In genomic region chr1:39733876-39734275, GRCm38 (mm10) we compare ENCODE assay signal across 10 mouse cellular contexts. TPM values are rescaled to one million over a fixed set of nuclear protein-coding genes. Genes with fewer than 3 reads are reported as not detected.
A peak's percentile ranks its signal among the peaks of the same experiment; 100 is the strongest.
DNase-seq lines count a peak whose midpoint lies in the region; ATAC-seq and TF ChIP-seq lines count a peak whose summit lies in the region.
"Had no signal": no experiment of that assay in that cellular context is flagged by ENCODE, and none has a peak within 500 bp of the region (broad histone marks: within the 10 kb centered on the region; RNA-seq: fewer than 3 reads in every experiment).

No protein-coding gene starts in this region.

- H3K9ac ChIP-seq in embryonic facial prominence, embryonic 12.5 days, result no peak overlapping the region
- H3K9ac ChIP-seq in lung, postnatal 0 days (replicated peaks; ENCODE audit: low read depth), result no peak overlapping the region

- H3K36me3 ChIP-seq in embryonic facial prominence, embryonic 12.5 days, result no peaks in the 10 kb centered on the region
- H3K36me3 ChIP-seq in embryonic facial prominence, embryonic 10.5 days (replicated peaks), result no peaks in the 10 kb centered on the region
- no peaks in the 10 kb centered on the region for H3K36me3 ChIP-seq in kidney, adult 2 months (ENCODE audit: control insufficient read depth, insufficient read depth, low read length)
- no peaks in the 10 kb centered on the region for H3K36me3 ChIP-seq in lung, postnatal 0 days (ENCODE audit: insufficient read depth, low read length)
- H3K36me3 ChIP-seq in megakaryocyte, embryonic 14.5 days (replicated peaks; ENCODE audit: low read length), result peaks cover 2% of the 10 kb centered on the region

- no peak overlapping the region for H3K4me3 ChIP-seq in embryonic facial prominence, embryonic 12.5 days
- H3K4me3 ChIP-seq in embryonic facial prominence, embryonic 10.5 days, result no peak overlapping the region
- H3K4me3 ChIP-seq in kidney, adult 2 months (ENCODE audit: insufficient read depth, low read depth, low read length), result no peak overlapping the region
- H3K4me3 ChIP-seq in lung, postnatal 0 days (ENCODE audit: low read depth, low read length), result no peak overlapping the region
- H3K4me3 ChIP-seq in megakaryocyte, embryonic 14.5 days (replicated peaks), result peak overlapping the region; percentile 88

- ATAC-seq in embryonic facial prominence, embryonic 12.5 days (ENCODE audit: insufficient number of reproducible peaks, insufficient read depth, low FRiP score, low TSS enrichment), result peak; percentile 57; the same call in 1 of the 2 replicates
- no peak for ATAC-seq in lung, postnatal 0 days

- H3K9me3 ChIP-seq in embryonic facial prominence, embryonic 12.5 days, result no peaks in the 10 kb centered on the region
- peaks cover 5% of the 10 kb centered on the region; the same call in 1 of the 2 replicates for H3K9me3 ChIP-seq in embryonic facial prominence, embryonic 10.5 days
- no peaks in the 10 kb centered on the region for H3K9me3 ChIP-seq in lung, postnatal 0 days (ENCODE audit: low read length)
- peaks cover 27% of the 10 kb centered on the region for H3K9me3 ChIP-seq in megakaryocyte, embryonic 14.5 days

- no peak for DNase-seq in embryonic facial prominence, embryonic 10.5 days (ENCODE audit: low spot score)
- no peak for DNase-seq in kidney, adult 2 months
- DNase-seq in kidney, postnatal 36 days, result no peak
- peak; percentile 16 for DNase-seq in lung, postnatal 0 days (ENCODE audit: low spot score)
- DNase-seq in lung, postnatal 4 days, result no peak
- no peak for DNase-seq in cerebellum, adult 9-10 months
- DNase-seq: adrenal gland, adult 8-10 months; layer of hippocampus, adult 9-11 months had no signal

- no peak overlapping the region for H3K4me2 ChIP-seq in embryonic facial prominence, embryonic 12.5 days (replicated peaks)
- no peak overlapping the region for H3K4me2 ChIP-seq in lung, postnatal 0 days (replicated peaks; ENCODE audit: low read depth, low read length)

- TF ChIP-seq POLR2A in kidney, adult 2 months (IDR thresholded peaks at IDR 0.05; ENCODE audit: low read depth, low read length), result no peak

- no peaks in the 10 kb centered on the region for H3K27me3 ChIP-seq in embryonic facial prominence, embryonic 12.5 days
- peaks cover 13% of the 10 kb centered on the region for H3K27me3 ChIP-seq in embryonic facial prominence, embryonic 10.5 days (replicated peaks; ENCODE audit: low read depth, poor library complexity, severe bottlenecking)
- H3K27me3 ChIP-seq in kidney, adult 2 months (replicated peaks; ENCODE audit: control insufficient read depth, insufficient read depth, low read length), result no peaks in the 10 kb centered on the region
- no peaks in the 10 kb centered on the region for H3K27me3 ChIP-seq in lung, postnatal 0 days (replicated peaks; ENCODE audit: insufficient read depth, low read length)
- peaks cover 53% of the 10 kb centered on the region for H3K27me3 ChIP-seq in megakaryocyte, embryonic 14.5 days (replicated peaks)

- peak overlapping the region; percentile 4 for H3K27ac ChIP-seq in embryonic facial prominence, embryonic 12.5 days
- H3K27ac ChIP-seq in embryonic facial prominence, embryonic 10.5 days (replicated peaks), result no peak overlapping the region
- peak overlapping the region; percentile 70 for H3K27ac ChIP-seq in kidney, adult 2 months (ENCODE audit: insufficient read depth, low read depth, low read length)
- peak overlapping the region; percentile 51 for H3K27ac ChIP-seq in lung, postnatal 0 days (ENCODE audit: low read length)

- WGBS in embryonic facial prominence, embryonic 12.5 days, result 85% methylated on average over 10 of the region's 10 CpGs
- WGBS in embryonic facial prominence, embryonic 10.5 days, result 92% methylated on average over 10 of the region's 10 CpGs
- 81% methylated on average over 10 of the region's 10 CpGs for WGBS in kidney, adult 2 months
- WGBS in lung, postnatal 0 days, result 70% methylated on average over 10 of the region's 10 CpGs

- no peak for TF ChIP-seq EP300 in lung, postnatal 0 days (IDR thresholded peaks at IDR 0.05)

- H3K4me1 ChIP-seq in embryonic facial prominence, embryonic 12.5 days, result peaks cover 24% of the 10 kb centered on the region
- peaks cover 52% of the 10 kb centered on the region for H3K4me1 ChIP-seq in embryonic facial prominence, embryonic 10.5 days
- H3K4me1 ChIP-seq in kidney, adult 2 months (ENCODE audit: control insufficient read depth, insufficient read depth, low read length), result 0 out of 2 replicates have a peak, but pooled peaks cover 6% of the 10 kb centered on the region
- peaks cover 10% of the 10 kb centered on the region; the same call in 1 of the 2 replicates for H3K4me1 ChIP-seq in lung, postnatal 0 days (ENCODE audit: insufficient read depth, low read depth, low read length)
- H3K4me1 ChIP-seq in megakaryocyte, embryonic 14.5 days, result peaks cover 49% of the 10 kb centered on the region

- TF ChIP-seq CTCF in kidney, adult 2 months (conservative IDR thresholded peaks at IDR 0.05; ENCODE audit: insufficient read depth, insufficient read length, low read depth, low read length), result no peak
- no peak for TF ChIP-seq CTCF in lung, postnatal 0 days (IDR thresholded peaks at IDR 0.05)

RNA-seq across cellular contexts. Expression of gene Rfx8, which starts 13.1 kb away (rescaled TPM):
- 3.0 and 3.3 TPM in 2 replicates for polyA plus RNA-seq in embryonic facial prominence, embryonic 12.5 days (2016; fragmentation: Nextera tagmentation; extraction: Ambion mirVana)
- 0.43 and 0.56 TPM in 2 replicates for polyA plus RNA-seq in embryonic facial prominence, embryonic 10.5 days (2016; fragmentation: Nextera tagmentation; extraction: Ambion mirVana)
- polyA plus RNA-seq in kidney, adult 2 months (2012; rRNA removed), result not detected in 2 replicates
- 0.24 and 0.27 TPM in 2 replicates for polyA plus RNA-seq in lung, postnatal 0 days (2015; fragmentation: Nextera tagmentation; extraction: Ambion mirVana)
- polyA plus RNA-seq in megakaryocyte, embryonic 14.5 days (2012; ENCODE audit: insufficient read depth, low replicate concordance), result 0.34 TPM in 1 of 2 replicates, not detected in the other
